Mouse (Mus musculus): ENCODE measurements around the gene Cradd. TPM values are rescaled to one million over a fixed set of nuclear protein-coding genes. Genes with fewer than 3 reads are reported as not detected.
A peak's percentile ranks its signal among the peaks of the same experiment; 100 is the strongest.

The Cradd gene
- polyA plus RNA-seq, 1 experiment = 9.5 TPM

- Histone ChIP-seq H3K4me2 (ENCODE audit: low read depth) (no peak overlapping the region), H3K27me3 (ENCODE audit: control insufficient read depth, insufficient read depth, insufficient read length) (no peaks in the 10 kb centered on the region), H3ac (ENCODE audit: control insufficient read depth, insufficient read length) (no peak overlapping the region), H3K79me2 (ENCODE audit: control insufficient read depth, insufficient read depth) (no peaks in the 10 kb centered on the region), H3K4me3 (no peak overlapping the region), H3K36me3 (ENCODE audit: control insufficient read depth, insufficient read depth) (no peaks in the 10 kb centered on the region)
- no peak for TF ChIP-seq REST (IDR thresholded peaks at IDR 0.05; ENCODE audit: insufficient read depth, insufficient read length)
- no peak for TF ChIP-seq TCF12 (IDR thresholded peaks at IDR 0.05; ENCODE audit: insufficient read depth, poor library complexity, severe bottlenecking)
- TF ChIP-seq TCF3 (IDR thresholded peaks at IDR 0.05; ENCODE audit: insufficient read length, low read depth) = no peak
- no peak for TF ChIP-seq POLR2A (IDR thresholded peaks at IDR 0.05; ENCODE audit: insufficient read length, low read depth)
- TF ChIP-seq MYOD1 (IDR thresholded peaks at IDR 0.05; ENCODE audit: control insufficient read depth in 1 of 3, insufficient read length in 2 of 3, low read depth in 2 of 3) = no peak
- no peak for TF ChIP-seq MYOG (IDR thresholded peaks at IDR 0.05; ENCODE audit: control insufficient read depth in 1 of 3, insufficient read depth in 1 of 3, insufficient read length in 2 of 3, low read depth in 2 of 3)
- no peak for TF ChIP-seq E2F4 (IDR thresholded peaks at IDR 0.05; ENCODE audit: insufficient read depth)
- no peak for TF ChIP-seq POLR2AphosphoS2 (IDR thresholded peaks at IDR 0.05; ENCODE audit: insufficient read length, low read depth)
- TF ChIP-seq USF1 (IDR thresholded peaks at IDR 0.05; ENCODE audit: low read depth) = no peak
These were observed 16.7 kb upstream of the Cradd start for GRCm38 (mm10) chr10:95340676-95341075.

- no peak for TF ChIP-seq TCF12 (IDR thresholded peaks at IDR 0.05; ENCODE audit: insufficient read depth, poor library complexity, severe bottlenecking)
- TF ChIP-seq POLR2A (IDR thresholded peaks at IDR 0.05; ENCODE audit: insufficient read length, low read depth) = no peak
- no peak for TF ChIP-seq MYOD1 (IDR thresholded peaks at IDR 0.05; ENCODE audit: control insufficient read depth in 1 of 3, insufficient read length in 2 of 3, low read depth in 2 of 3)
- TF ChIP-seq CEBPB (IDR thresholded peaks at IDR 0.05; ENCODE audit: insufficient read depth, poor library complexity, severe bottlenecking) = no peak
- no peak for TF ChIP-seq SRF (IDR thresholded peaks at IDR 0.05; ENCODE audit: control insufficient read depth, insufficient read length, low read depth)
- TF ChIP-seq POLR2AphosphoS2 (IDR thresholded peaks at IDR 0.05; ENCODE audit: insufficient read length, low read depth) = no peak
- no peak for TF ChIP-seq MYOG (IDR thresholded peaks at IDR 0.05; ENCODE audit: control insufficient read depth in 1 of 3, insufficient read depth in 1 of 3, insufficient read length in 2 of 3, low read depth in 2 of 3)
- TF ChIP-seq REST (IDR thresholded peaks at IDR 0.05; ENCODE audit: insufficient read depth, insufficient read length) = no peak
- TF ChIP-seq MAX (IDR thresholded peaks at IDR 0.05; ENCODE audit: low read depth) = no peak
- TF ChIP-seq E2F4 (IDR thresholded peaks at IDR 0.05; ENCODE audit: insufficient read depth) = no peak
- TF ChIP-seq TCF3 (IDR thresholded peaks at IDR 0.05; ENCODE audit: insufficient read length, low read depth) = no peak
- no peak for TF ChIP-seq USF1 (IDR thresholded peaks at IDR 0.05; ENCODE audit: low read depth)
- Histone ChIP-seq H3K79me2 (ENCODE audit: control insufficient read depth, insufficient read depth) (no peaks in the 10 kb centered on the region), H3K27me3 (ENCODE audit: control insufficient read depth, insufficient read depth, insufficient read length) (no peaks in the 10 kb centered on the region), H3K4me2 (ENCODE audit: low read depth) (peak overlapping the region; percentile 58), H3K36me3 (ENCODE audit: control insufficient read depth, insufficient read depth) (no peaks in the 10 kb centered on the region), H3K4me3 (peak overlapping the region; percentile 3), H3ac (ENCODE audit: control insufficient read depth, insufficient read length) (no peak overlapping the region)
These were observed 13.7 kb upstream of the Cradd start for GRCm38 (mm10) chr10:95337589-95337988.

GRCm38 (mm10) chr10:95336781-95337544 lies 13.0 kb upstream of the Cradd start:
- H3K4me3 ChIP-seq = peak overlapping the region; percentile 3
- H3K79me2 ChIP-seq (ENCODE audit: control insufficient read depth, insufficient read depth) = no peaks in the 10 kb centered on the region
- H3K4me2 ChIP-seq (ENCODE audit: low read depth) = peak overlapping the region; percentile 59
- H3K36me3 ChIP-seq (ENCODE audit: control insufficient read depth, insufficient read depth) = no peaks in the 10 kb centered on the region
- TF ChIP-seq MYOD1 (IDR thresholded peaks at IDR 0.05; ENCODE audit: control insufficient read depth in 1 of 3, insufficient read length in 2 of 3, low read depth in 2 of 3) (no peak), CEBPB (IDR thresholded peaks at IDR 0.05; ENCODE audit: insufficient read depth, poor library complexity, severe bottlenecking) (peak; percentile 86), REST (IDR thresholded peaks at IDR 0.05; ENCODE audit: insufficient read depth, insufficient read length) (no peak), E2F4 (IDR thresholded peaks at IDR 0.05; ENCODE audit: insufficient read depth) (no peak), USF1 (IDR thresholded peaks at IDR 0.05; ENCODE audit: low read depth) (no peak), MYOG (IDR thresholded peaks at IDR 0.05; ENCODE audit: control insufficient read depth in 1 of 3, insufficient read depth in 1 of 3, insufficient read length in 2 of 3, low read depth in 2 of 3) (no peak), MAX (IDR thresholded peaks at IDR 0.05; ENCODE audit: low read depth) (no peak), POLR2A (IDR thresholded peaks at IDR 0.05; ENCODE audit: insufficient read length, low read depth) (no peak)
- no peak overlapping the region for H3ac ChIP-seq (ENCODE audit: control insufficient read depth, insufficient read length)
- H3K27me3 ChIP-seq (ENCODE audit: control insufficient read depth, insufficient read depth, insufficient read length) = no peaks in the 10 kb centered on the region

GRCm38 (mm10) chr10:95334826-95335225 lies 10.9 kb upstream of the Cradd start:
- Histone ChIP-seq H3K4me3 (no peak overlapping the region), H3ac (ENCODE audit: control insufficient read depth, insufficient read length) (no peak overlapping the region), H3K27me3 (ENCODE audit: control insufficient read depth, insufficient read depth, insufficient read length) (no peaks in the 10 kb centered on the region), H3K79me2 (ENCODE audit: control insufficient read depth, insufficient read depth) (no peaks in the 10 kb centered on the region), H3K4me2 (ENCODE audit: low read depth) (no peak overlapping the region), H3K36me3 (ENCODE audit: control insufficient read depth, insufficient read depth) (no peaks in the 10 kb centered on the region)
- TF ChIP-seq USF1 (IDR thresholded peaks at IDR 0.05; ENCODE audit: low read depth) (no peak), TCF12 (IDR thresholded peaks at IDR 0.05; ENCODE audit: insufficient read depth, poor library complexity, severe bottlenecking) (no peak), MAX (IDR thresholded peaks at IDR 0.05; ENCODE audit: low read depth) (no peak), CEBPB (IDR thresholded peaks at IDR 0.05; ENCODE audit: insufficient read depth, poor library complexity, severe bottlenecking) (no peak), POLR2A (IDR thresholded peaks at IDR 0.05; ENCODE audit: insufficient read length, low read depth) (no peak), MYOD1 (IDR thresholded peaks at IDR 0.05; ENCODE audit: control insufficient read depth in 1 of 3, insufficient read length in 2 of 3, low read depth in 2 of 3) (no peak), MYOG (IDR thresholded peaks at IDR 0.05; ENCODE audit: control insufficient read depth in 1 of 3, insufficient read depth in 1 of 3, insufficient read length in 2 of 3, low read depth in 2 of 3) (no peak), SRF (IDR thresholded peaks at IDR 0.05; ENCODE audit: control insufficient read depth, insufficient read length, low read depth) (no peak), TCF3 (IDR thresholded peaks at IDR 0.05; ENCODE audit: insufficient read length, low read depth) (no peak), E2F4 (IDR thresholded peaks at IDR 0.05; ENCODE audit: insufficient read depth) (no peak), POLR2AphosphoS2 (IDR thresholded peaks at IDR 0.05; ENCODE audit: insufficient read length, low read depth) (no peak), REST (IDR thresholded peaks at IDR 0.05; ENCODE audit: insufficient read depth, insufficient read length) (no peak)
